Mouse (Mus musculus) kidney, embryonic 14.5 days (tissue): ENCODE data around the gene Grm1. TPM values are rescaled to one million over a fixed set of nuclear protein-coding genes. Genes with fewer than 3 reads are reported as not detected.

Experiments used
- polyA plus RNA-seq: library from polyadenylated mRNA; unstranded; fragments of >200 nt; fragmentation: Nextera tagmentation; extraction: Ambion mirVana; gene quantifications from 2 replicates; pipeline ENCODE4 v1.2.1, GENCODE M21; 2014

The Grm1 gene
- polyA plus RNA-seq, 1 experiment from 2014 or later, result not detected

Other genes with a start within 250 kb of the Grm1 start
- 18.0 and 27.2 TPM in 2 replicates for gene Shprh, start 67.1 kb upstream of the Grm1 start, polyA plus RNA-seq
- gene Fbxo30, start 199.0 kb upstream of the Grm1 start, polyA plus RNA-seq, result 13.6 and 30.4 TPM in 2 replicates